Mouse (Mus musculus) ES-E14 (cell line): Measurements from ENCODE around the gene Gm45208.

Experiments
- CHD2 ChIP-seq: IDR thresholded peaks from 2 replicates; pipeline ENCODE4 v1.6.1; 2014; ENCODE audit warnings: mild to moderate bottlenecking, low read depth, low read length, inconsistent platforms
- HCFC1 ChIP-seq: IDR thresholded peaks from 2 replicates; pipeline ENCODE4 v1.6.1; 2012; ENCODE audit warnings: low read length, inconsistent platforms, borderline replicate concordance; ENCODE audit not compliant: insufficient read depth
- MAFK ChIP-seq: IDR thresholded peaks from 2 replicates; pipeline ENCODE4 v1.6.1; 2014; ENCODE audit warnings: mild to moderate bottlenecking, low read depth, low read length, inconsistent platforms; ENCODE audit not compliant: insufficient read depth
- ZC3H11A ChIP-seq: IDR thresholded peaks from 2 replicates; pipeline ENCODE4 v1.6.1; 2012; ENCODE audit warnings: low read depth, mild to moderate bottlenecking, inconsistent platforms, low read length, borderline replicate concordance

DNA sequence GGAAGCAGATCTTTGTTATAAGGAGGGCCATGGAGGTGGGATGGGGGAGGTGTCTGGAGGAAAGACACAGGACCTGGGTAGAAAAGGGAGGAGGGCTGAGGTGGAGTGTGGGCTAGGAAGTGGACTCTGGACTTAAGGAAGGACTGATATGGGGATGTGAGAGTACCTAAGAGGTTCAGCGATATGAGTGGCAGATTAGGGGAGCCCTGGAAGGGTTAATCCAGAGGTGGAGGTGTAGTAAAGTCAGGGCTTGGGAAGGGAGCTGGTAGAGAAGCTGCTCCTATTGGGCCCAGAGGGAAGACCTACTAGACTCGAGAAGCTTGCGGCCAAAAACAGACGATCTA lies 6.8 kb downstream of the Gm45208 start:
- no peak for TF ChIP-seq HCFC1
- TF ChIP-seq MAFK: no peak
- no peak for TF ChIP-seq ZC3H11A
- TF ChIP-seq CHD2: no peak
